In the genomic region with DNA sequence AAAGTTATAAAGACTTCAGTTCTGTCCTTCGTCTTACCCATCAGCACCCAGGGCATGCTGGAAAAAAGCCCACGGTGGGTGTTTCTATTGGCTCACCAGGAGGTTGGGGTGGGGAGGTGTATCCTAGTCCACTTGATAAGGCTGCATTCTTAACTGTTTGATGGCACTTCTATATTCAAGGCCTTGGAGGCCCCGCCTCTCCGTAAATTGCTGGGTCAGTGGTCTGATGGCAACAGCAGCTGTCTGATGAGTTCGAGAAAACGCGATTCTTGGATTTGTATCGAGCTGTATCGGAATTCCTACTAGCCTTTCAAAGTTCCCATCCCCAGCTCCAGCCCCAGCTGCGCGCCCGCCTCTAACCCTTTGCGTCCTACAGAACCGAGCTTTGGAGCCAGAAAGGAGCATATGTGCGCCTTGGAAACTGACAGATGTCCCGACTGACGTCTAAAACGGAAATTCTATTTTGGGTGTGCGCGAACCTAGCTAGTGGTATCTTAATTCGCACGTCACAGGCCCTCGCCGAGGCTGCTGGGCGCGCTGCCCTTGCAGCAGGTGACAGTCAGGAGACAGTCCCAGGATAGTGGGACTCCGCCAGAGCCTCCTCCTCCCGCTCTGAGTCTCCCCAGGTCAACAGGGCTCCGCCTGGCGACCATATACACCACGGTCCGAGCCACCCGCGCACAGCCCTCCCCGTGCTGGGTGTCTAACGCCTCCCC, we compare ENCODE assay signal across 8 mouse cellular contexts. TPM values are rescaled to one million over a fixed set of nuclear protein-coding genes. Genes with fewer than 3 reads are reported as not detected.
DNase-seq lines count a peak whose midpoint lies in the region; ATAC-seq and TF ChIP-seq lines count a peak whose summit lies in the region.

No protein-coding gene starts in this region.

- no peak for TF ChIP-seq POLR2A in ES-Bruce4 (IDR thresholded peaks at IDR 0.05; ENCODE audit: insufficient read depth, low read length)

- H3K36me3 ChIP-seq in ES-Bruce4 (ENCODE audit: control insufficient read depth, insufficient read depth, low read length, poor library complexity, severe bottlenecking): no peaks in the 10 kb centered on the region
- H3K36me3 ChIP-seq in forebrain, embryonic 12.5 days (replicated peaks): no peaks in the 10 kb centered on the region
- H3K36me3 ChIP-seq in liver, embryonic 14.5 days (replicated peaks; ENCODE audit: control insufficient read depth, insufficient read depth, low read depth): no peaks in the 10 kb centered on the region

- ATAC-seq in forebrain, embryonic 12.5 days (ENCODE audit: low FRiP score): peak; percentile 89
- peak; percentile 84 for ATAC-seq in liver, embryonic 14.5 days (ENCODE audit: insufficient read depth)
- ATAC-seq in granulocyte monocyte progenitor cell, adult 5-6 weeks (replicated peaks; ENCODE audit: poor library complexity, severe bottlenecking): no peak; the same call in 1 of the 2 replicates

- no peak for TF ChIP-seq EP300 in ES-Bruce4 (IDR thresholded peaks at IDR 0.05; ENCODE audit: insufficient read depth, low read depth, low read length)
- TF ChIP-seq EP300 in liver, embryonic 14.5 days (IDR thresholded peaks at IDR 0.05; ENCODE audit: low read depth): no peak

- DNase-seq in heart, postnatal 10 days: peak; percentile 91 to 94
- DNase-seq in large intestine, adult 2 months (ENCODE audit: low read depth, low spot score): peak; percentile 44
- peak; percentile 49 to 55 (median 50) for DNase-seq in liver, embryonic 14.5 days (ENCODE audit: low read depth in 3 of 3, low spot score in 3 of 3)
- DNase-seq in natural killer cell, adult 2 months (ENCODE audit: low spot score in 2 of 2): peak; percentile 65 to 67

- peak overlapping the region; percentile 91 for H3K4me2 ChIP-seq in forebrain, embryonic 12.5 days
- H3K4me2 ChIP-seq in liver, embryonic 14.5 days (ENCODE audit: low read depth): peak overlapping the region; percentile 79

- no peaks in the 10 kb centered on the region for H3K9me3 ChIP-seq in ES-Bruce4 (replicated peaks; ENCODE audit: control insufficient read depth, insufficient read depth, low read length, poor library complexity, severe bottlenecking)
- no peaks in the 10 kb centered on the region for H3K9me3 ChIP-seq in forebrain, embryonic 12.5 days
- H3K9me3 ChIP-seq in liver, embryonic 14.5 days (ENCODE audit: control insufficient read depth, low read length): no peaks in the 10 kb centered on the region

- H3K27ac ChIP-seq in ES-Bruce4 (ENCODE audit: insufficient read depth, low read length): no peak overlapping the region
- H3K27ac ChIP-seq in brown adipose tissue, adult 24 weeks (replicated peaks; ENCODE audit: low read depth, low read length): peak overlapping the region; percentile 51
- peak overlapping the region; percentile 85 for H3K27ac ChIP-seq in forebrain, embryonic 12.5 days
- H3K27ac ChIP-seq in liver, embryonic 14.5 days: peak overlapping the region; percentile 68

- H3K4me3 ChIP-seq in ES-Bruce4 (ENCODE audit: low read depth, low read length): peak overlapping the region; percentile 83
- peak overlapping the region; percentile 71 for H3K4me3 ChIP-seq in brown adipose tissue, adult 24 weeks (ENCODE audit: insufficient read depth, low read depth, low read length)
- H3K4me3 ChIP-seq in forebrain, embryonic 12.5 days (replicated peaks): peak overlapping the region; percentile 78
- H3K4me3 ChIP-seq in liver, embryonic 14.5 days (ENCODE audit: insufficient read depth in 1 of 2, low read depth in 2 of 2, low read length in 2 of 2): peak overlapping the region; percentile 71 to 90

- intact Hi-C loops in heart, postnatal 10 days (cut with DNase I): loop anchor here (2.0 kb wide), 2 partner anchors 76 to 94 kb away; a partner anchor contains a TSS

- no peak for TF ChIP-seq CTCF in ES-Bruce4 (IDR thresholded peaks at IDR 0.05; ENCODE audit: low read depth, low read length)
- peak; percentile 39 for TF ChIP-seq CTCF in liver, embryonic 14.5 days (IDR thresholded peaks at IDR 0.05; ENCODE audit: low read depth)

- no peaks in the 10 kb centered on the region for H3K4me1 ChIP-seq in ES-Bruce4 (ENCODE audit: control insufficient read depth, insufficient read depth, low read length)
- peaks cover 5% of the 10 kb centered on the region; the same call in 1 of the 2 replicates for H3K4me1 ChIP-seq in brown adipose tissue, adult 24 weeks (ENCODE audit: control insufficient read depth, insufficient read depth, insufficient read length, low read length)
- H3K4me1 ChIP-seq in forebrain, embryonic 12.5 days: peaks cover 16% of the 10 kb centered on the region
- peaks cover 21 to 24% of the 10 kb centered on the region in 2 experiments for H3K4me1 ChIP-seq in liver, embryonic 14.5 days (replicated peaks; ENCODE audit: control insufficient read depth in 2 of 2, insufficient read depth in 2 of 2, low read length in 1 of 2)

- H3K9ac ChIP-seq in ES-Bruce4 (ENCODE audit: low read depth, poor library complexity, severe bottlenecking): peak overlapping the region; percentile 71
- peak overlapping the region; percentile 80 for H3K9ac ChIP-seq in forebrain, embryonic 12.5 days
- peak overlapping the region; percentile 88 for H3K9ac ChIP-seq in liver, embryonic 14.5 days (replicated peaks)

- 6% methylated on average over 36 of the region's 36 CpGs for WGBS in forebrain, embryonic 12.5 days
- 2% methylated on average over 36 of the region's 36 CpGs for WGBS in large intestine, adult 2 months
- 2% methylated on average over 36 of the region's 36 CpGs for WGBS in liver, embryonic 14.5 days (ENCODE audit: insufficient replicate concordance)

- no peaks in the 10 kb centered on the region for H3K27me3 ChIP-seq in ES-Bruce4 (ENCODE audit: control insufficient read depth, insufficient read depth, low read length, poor library complexity, severe bottlenecking)
- no peaks in the 10 kb centered on the region for H3K27me3 ChIP-seq in forebrain, embryonic 12.5 days
- no peaks in the 10 kb centered on the region for H3K27me3 ChIP-seq in liver, embryonic 14.5 days (ENCODE audit: control insufficient read depth, insufficient read depth, low read length)

RNA-seq across cellular contexts. Expression of a gene that starts 0.5 kb away (rescaled TPM):
- 18.1 and 19.9 TPM in 2 replicates for polyA plus RNA-seq in ES-Bruce4 (2011; ENCODE audit: insufficient read depth, insufficient read length, low read depth, missing spikeins)
- polyA plus RNA-seq in brown adipose tissue, adult 24 weeks (2012; ENCODE audit: insufficient read depth, insufficient read length, missing spikeins): 27.8 and 29.8 TPM in 2 replicates
- polyA plus RNA-seq in forebrain, embryonic 12.5 days (2016; fragmentation: Nextera tagmentation; extraction: Ambion mirVana): 17.9 and 18.5 TPM in 2 replicates
- total RNA-seq in heart, postnatal 10 days (2021): 10 to 100 TPM; 39.2 to 40.9 TPM
- 36.6 and 59.8 TPM in 2 replicates for polyA plus RNA-seq in large intestine, adult 2 months (2012; rRNA removed)
- 15.7 and 19.7 TPM in 2 replicates for polyA plus RNA-seq in liver, embryonic 14.5 days (2012; rRNA removed)
- polyA plus RNA-seq in liver, embryonic 14.5 days (2014; fragmentation: Nextera tagmentation; extraction: Ambion mirVana): 23.7 and 26.2 TPM in 2 replicates
- 13.5 and 17.1 TPM in 2 replicates for total RNA-seq in granulocyte monocyte progenitor cell, adult 5-6 weeks (2014; fragmentation: Nextera tagmentation)
- total RNA-seq in granulocyte monocyte progenitor cell, adult 5-6 weeks (2017): 10.8 and 11.1 TPM in 2 replicates

RNA-seq across cellular contexts. Expression of a gene that starts 10.6 kb away (rescaled TPM):
- polyA plus RNA-seq in ES-Bruce4 (2011; ENCODE audit: insufficient read depth, insufficient read length, low read depth, missing spikeins): 0.13 TPM in 1 of 2 replicates, not detected in the other
- 0.28 TPM in 1 of 2 replicates, not detected in the other for polyA plus RNA-seq in brown adipose tissue, adult 24 weeks (2012; ENCODE audit: insufficient read depth, insufficient read length, missing spikeins)
- 0.10 TPM in 1 of 2 replicates, not detected in the other for polyA plus RNA-seq in forebrain, embryonic 12.5 days (2016; fragmentation: Nextera tagmentation; extraction: Ambion mirVana)
- total RNA-seq in heart, postnatal 10 days (2021): 1 to 10 TPM; 2.3 to 2.9 TPM
- polyA plus RNA-seq in large intestine, adult 2 months (2012; rRNA removed): 0.16 and 0.30 TPM in 2 replicates
- 0.08 and 0.10 TPM in 2 replicates for polyA plus RNA-seq in liver, embryonic 14.5 days (2012; rRNA removed)
- polyA plus RNA-seq in liver, embryonic 14.5 days (2014; fragmentation: Nextera tagmentation; extraction: Ambion mirVana): 0.13 and 0.14 TPM in 2 replicates
- not detected in 2 replicates for total RNA-seq in granulocyte monocyte progenitor cell, adult 5-6 weeks (2014; fragmentation: Nextera tagmentation)
- not detected in 2 replicates for total RNA-seq in granulocyte monocyte progenitor cell, adult 5-6 weeks (2017)

RNA-seq across cellular contexts. Expression of a gene that starts 21.1 kb away (rescaled TPM):
- polyA plus RNA-seq in ES-Bruce4 (2011; ENCODE audit: insufficient read depth, insufficient read length, low read depth, missing spikeins): 4.4 and 6.3 TPM in 2 replicates
- 24.6 and 30.6 TPM in 2 replicates for polyA plus RNA-seq in brown adipose tissue, adult 24 weeks (2012; ENCODE audit: insufficient read depth, insufficient read length, missing spikeins)
- polyA plus RNA-seq in forebrain, embryonic 12.5 days (2016; fragmentation: Nextera tagmentation; extraction: Ambion mirVana): 2.7 and 3.0 TPM in 2 replicates
- 1 to 10 TPM; 7.5 to 8.5 TPM for total RNA-seq in heart, postnatal 10 days (2021)
- polyA plus RNA-seq in large intestine, adult 2 months (2012; rRNA removed): 10.8 and 10.9 TPM in 2 replicates
- polyA plus RNA-seq in liver, embryonic 14.5 days (2012; rRNA removed): 3.8 and 4.0 TPM in 2 replicates
- polyA plus RNA-seq in liver, embryonic 14.5 days (2014; fragmentation: Nextera tagmentation; extraction: Ambion mirVana): 4.5 and 7.0 TPM in 2 replicates
- total RNA-seq in granulocyte monocyte progenitor cell, adult 5-6 weeks (2014; fragmentation: Nextera tagmentation): 2.9 and 9.4 TPM in 2 replicates
- 3.1 and 5.0 TPM in 2 replicates for total RNA-seq in granulocyte monocyte progenitor cell, adult 5-6 weeks (2017)

RNA-seq across cellular contexts. Expression of a gene that starts 48.6 kb away (rescaled TPM):
- polyA plus RNA-seq in ES-Bruce4 (2011; ENCODE audit: insufficient read depth, insufficient read length, low read depth, missing spikeins): 134 and 138 TPM in 2 replicates
- polyA plus RNA-seq in brown adipose tissue, adult 24 weeks (2012; ENCODE audit: insufficient read depth, insufficient read length, missing spikeins): not detected in 2 replicates
- polyA plus RNA-seq in forebrain, embryonic 12.5 days (2016; fragmentation: Nextera tagmentation; extraction: Ambion mirVana): 44.1 and 44.6 TPM in 2 replicates
- total RNA-seq in heart, postnatal 10 days (2021): 1 to 10 TPM; 4.5 to 4.6 TPM
- polyA plus RNA-seq in large intestine, adult 2 months (2012; rRNA removed): 11.0 and 12.0 TPM in 2 replicates
- polyA plus RNA-seq in liver, embryonic 14.5 days (2012; rRNA removed): 20.6 TPM in 2 replicates
- 21.1 and 22.9 TPM in 2 replicates for polyA plus RNA-seq in liver, embryonic 14.5 days (2014; fragmentation: Nextera tagmentation; extraction: Ambion mirVana)
- total RNA-seq in granulocyte monocyte progenitor cell, adult 5-6 weeks (2014; fragmentation: Nextera tagmentation): 7.9 and 13.6 TPM in 2 replicates
- 19.5 and 20.0 TPM in 2 replicates for total RNA-seq in granulocyte monocyte progenitor cell, adult 5-6 weeks (2017)
